Mouse (Mus musculus) heart, postnatal 25 days (tissue): ENCODE measurements around the gene Astn2. TPM values are rescaled to one million over a fixed set of nuclear protein-coding genes. Genes with fewer than 3 reads are reported as not detected.

Experiments
- DNase-seq: peaks from one replicate; pipeline ENCODE4 v3.0.0; 2022; ENCODE audit warnings: low spot score
- intact Hi-C: fragments of 180-260 bp; cut with DNase I; formaldehyde crosslinking; loops from one replicate; pipeline ENCODE4 v1.15.1; 2025
- total RNA-seq, 2 experiments: library from RNA; stranded (reverse); gene quantifications; 2 replicates each; pipeline ENCODE4 v1.2.3; 2021

Gene Astn2
- total RNA-seq, 2 experiments from 2014 or later = 0.64 to 0.99 TPM

GRCm38 (mm10) chr4:65896092-65897027, 508.1 kb downstream of the Astn2 start:
- intact Hi-C loops = no loop called here
- DNase-seq = no peak

GRCm38 (mm10) chr4:65888332-65888993, 515.9 kb downstream of the Astn2 start:
- intact Hi-C loops = no loop called here
- no peak for DNase-seq

GRCm38 (mm10) chr4:65886862-65887261, 517.5 kb downstream of the Astn2 start:
- intact Hi-C loops = no loop called here
- no peak for DNase-seq

- DNase-seq = no peak
- intact Hi-C loops = no loop called here
These were observed 518.5 kb downstream of the Astn2 start for GRCm38 (mm10) chr4:65885921-65886320.

GRCm38 (mm10) chr4:65874236-65874781, 530.1 kb downstream of the Astn2 start:
- intact Hi-C loops = no loop called here
- no peak for DNase-seq

GRCm38 (mm10) chr4:65864551-65864950, 539.9 kb downstream of the Astn2 start:
- intact Hi-C loops = no loop called here
- DNase-seq = no peak

- no peak for DNase-seq
- intact Hi-C loops = no loop called here
These were observed 561.2 kb downstream of the Astn2 start for GRCm38 (mm10) chr4:65843191-65843590.

GRCm38 (mm10) chr4:65839550-65840000, 564.8 kb downstream of the Astn2 start:
- no peak for DNase-seq
- intact Hi-C loops = no loop called here

GRCm38 (mm10) chr4:65838781-65839180, 565.6 kb downstream of the Astn2 start:
- intact Hi-C loops = no loop called here
- DNase-seq = no peak

- no peak for DNase-seq
- intact Hi-C loops = no loop called here
These were observed 571.4 kb downstream of the Astn2 start for GRCm38 (mm10) chr4:65832971-65833370.

- intact Hi-C loops = no loop called here
These were observed 572.5 kb downstream of the Astn2 start for GRCm38 (mm10) chr4:65831872-65832271.

GRCm38 (mm10) chr4:65830495-65830894, 573.9 kb downstream of the Astn2 start:
- intact Hi-C loops = no loop called here
- no peak for DNase-seq

More at GRCm38 (mm10) chr4:65831872-65832271, 572.5 kb downstream of the Astn2 start:
- DNase-seq = no peak

- intact Hi-C loops = no loop called here
- DNase-seq = no peak
These were observed 583.3 kb downstream of the Astn2 start for GRCm38 (mm10) chr4:65821070-65821469.

- DNase-seq = no peak
These were observed 584.2 kb downstream of the Astn2 start for GRCm38 (mm10) chr4:65820236-65820635.

GRCm38 (mm10) chr4:65819835-65820234, 584.6 kb downstream of the Astn2 start:
- intact Hi-C loops = no loop called here
- no peak for DNase-seq

More at GRCm38 (mm10) chr4:65820236-65820635, 584.2 kb downstream of the Astn2 start:
- intact Hi-C loops = no loop called here

- no peak for DNase-seq
- intact Hi-C loops = no loop called here
These were observed 590.3 kb downstream of the Astn2 start for GRCm38 (mm10) chr4:65814176-65814535.

GRCm38 (mm10) chr4:65813500-65814175, 590.8 kb downstream of the Astn2 start:
- intact Hi-C loops = no loop called here
- DNase-seq = no peak

- intact Hi-C loops = no loop called here
- no peak for DNase-seq
These were observed 597.1 kb downstream of the Astn2 start for GRCm38 (mm10) chr4:65807341-65807740.

- intact Hi-C loops = no loop called here
- DNase-seq = no peak
These were observed 603.2 kb downstream of the Astn2 start for GRCm38 (mm10) chr4:65801204-65801603.

- intact Hi-C loops = loop anchor here (5.0 kb wide), 1 partner anchor 134 kb away; no protein-coding TSS in a partner anchor
- no peak for DNase-seq
These were observed 613.4 kb downstream of the Astn2 start for GRCm38 (mm10) chr4:65791051-65791450.
